Mouse (Mus musculus) ES-E14 (cell line): ENCODE measurements around the gene Slc38a7.

ENCODE experiments used
- CHD2 ChIP-seq: IDR thresholded peaks from 2 replicates; pipeline ENCODE4 v1.6.1; 2014; ENCODE audit warnings: mild to moderate bottlenecking, low read depth, low read length, inconsistent platforms
- ZNF384 ChIP-seq: IDR thresholded peaks from 2 replicates; pipeline ENCODE4 v1.6.1; 2012; ENCODE audit warnings: low read depth, low read length, inconsistent platforms

GRCm38 (mm10) chr8:95901864-95902263, 48.5 kb upstream of the Slc38a7 start:
- TF ChIP-seq ZNF384 (no peak), CHD2 (no peak)
